Mouse (Mus musculus) adrenal gland, adult 18-20 months (tissue): ENCODE results near the gene Itsn1. TPM values are rescaled to one million over a fixed set of nuclear protein-coding genes. Genes with fewer than 3 reads are reported as not detected.

Experiments
- DNase-seq, 2 experiments: peaks; one replicate each; pipeline ENCODE4 v3.0.0; 2021 to 2022; ENCODE audit warnings: low spot score in 2 of 2
- total RNA-seq, 2 experiments: library from RNA; stranded (reverse); gene quantifications; 1 replicate in 1 of 2; 2 replicates in 1 of 2; pipeline ENCODE4 v1.2.3; 2021

Gene Itsn1
- total RNA-seq, 2 experiments from 2014 or later = 36.5 to 49.3 TPM

- no peak for DNase-seq
Measured at GRCm38 (mm10) chr16:91838771-91839170, 109.7 kb downstream of the Itsn1 start.

GRCm38 (mm10) chr16:91839462-91839861, 110.4 kb downstream of the Itsn1 start:
- DNase-seq = no peak

- DNase-seq = no peak
Measured at GRCm38 (mm10) chr16:91841026-91841630, 112.0 kb downstream of the Itsn1 start.

- DNase-seq = no peak
Measured at GRCm38 (mm10) chr16:91846089-91846741, 117.1 kb downstream of the Itsn1 start.

- no peak for DNase-seq
Measured at GRCm38 (mm10) chr16:91847525-91848225, 118.6 kb downstream of the Itsn1 start.

- no peak for DNase-seq
Measured at GRCm38 (mm10) chr16:91848505-91848904, 119.4 kb downstream of the Itsn1 start.

GRCm38 (mm10) chr16:91848906-91849603, 120.0 kb downstream of the Itsn1 start:
- no peak for DNase-seq

- DNase-seq = no peak
Measured at GRCm38 (mm10) chr16:91850175-91850574, 121.1 kb downstream of the Itsn1 start.

- DNase-seq = no peak
Measured at GRCm38 (mm10) chr16:91851456-91852231, 122.6 kb downstream of the Itsn1 start.

GRCm38 (mm10) chr16:91852753-91853152, 123.7 kb downstream of the Itsn1 start:
- no peak for DNase-seq

GRCm38 (mm10) chr16:91853223-91853622, 124.1 kb downstream of the Itsn1 start:
- DNase-seq = no peak

GRCm38 (mm10) chr16:91858695-91859094, 129.6 kb downstream of the Itsn1 start:
- no peak for DNase-seq

- DNase-seq = no peak
Measured at GRCm38 (mm10) chr16:91859203-91859602, 130.1 kb downstream of the Itsn1 start.

GRCm38 (mm10) chr16:91859958-91860357, 130.9 kb downstream of the Itsn1 start:
- DNase-seq = no peak

- no peak for DNase-seq
Measured at GRCm38 (mm10) chr16:91860471-91861125, 131.5 kb downstream of the Itsn1 start.

GRCm38 (mm10) chr16:91861784-91862371, 132.8 kb downstream of the Itsn1 start:
- no peak for DNase-seq

- DNase-seq = no peak
Measured at GRCm38 (mm10) chr16:91862836-91863235, 133.8 kb downstream of the Itsn1 start.

GRCm38 (mm10) chr16:91864646-91865332, 135.7 kb downstream of the Itsn1 start:
- no peak for DNase-seq

- DNase-seq = no peak
Measured at GRCm38 (mm10) chr16:91865570-91866257, 136.6 kb downstream of the Itsn1 start.
